Mouse (Mus musculus): ENCODE results near the gene Tmeff2. TPM values are rescaled to one million over a fixed set of nuclear protein-coding genes. Genes with fewer than 3 reads are reported as not detected.

Gene Tmeff2
- total RNA-seq, 2 experiments from 2014 or later: 60.2 to 64.4 TPM

DNA sequence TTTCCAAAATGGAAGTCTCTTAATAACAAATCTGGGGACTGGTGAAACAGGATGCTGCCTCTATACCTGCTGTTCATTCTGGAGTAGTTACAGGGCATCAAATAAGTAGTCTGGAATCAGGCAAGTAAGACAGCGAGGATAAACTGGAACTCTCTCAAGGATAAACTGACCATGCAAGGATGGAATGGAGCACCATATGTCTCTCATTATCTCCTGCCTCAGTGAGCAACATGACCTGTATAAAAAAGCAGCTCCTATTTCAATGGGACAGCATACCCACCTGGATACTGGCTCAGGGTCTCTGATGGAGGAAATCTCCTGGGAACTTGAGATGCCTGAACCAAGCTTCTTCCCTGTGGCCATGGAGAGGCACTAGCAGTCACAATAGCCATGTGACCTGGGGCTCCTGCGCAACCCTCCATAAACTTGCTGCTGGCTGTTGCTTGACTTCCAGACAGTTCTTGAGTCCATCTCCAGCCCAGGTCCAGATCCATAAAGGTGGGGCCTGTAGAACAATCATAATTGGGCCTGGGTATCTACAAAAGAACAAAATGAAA is 200.7 kb downstream of the Tmeff2 start:
- DNase-seq (ENCODE audit: extremely low spot score in 1 of 2, low spot score in 1 of 2): no peak

DNA sequence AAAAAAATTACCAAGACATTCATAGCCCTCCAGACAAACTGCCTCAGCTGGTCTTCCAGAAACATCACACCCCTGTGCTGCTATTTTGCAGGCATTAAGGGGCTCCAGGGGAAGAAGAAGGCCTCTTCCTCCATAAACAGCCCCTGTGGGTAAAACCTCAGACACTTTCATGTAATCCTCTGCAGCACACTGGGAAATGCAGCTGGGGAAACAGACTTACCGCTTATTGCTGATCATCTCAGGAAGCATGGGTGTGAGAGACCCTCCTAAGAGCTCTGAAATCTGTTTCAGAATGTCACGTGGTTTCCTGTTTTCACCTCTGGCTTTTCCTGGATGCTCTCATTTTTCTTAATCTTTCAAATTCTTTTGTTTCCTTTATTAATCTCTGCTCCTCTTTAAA is 204.3 kb downstream of the Tmeff2 start:
- no peak for DNase-seq (ENCODE audit: extremely low spot score in 1 of 2, low spot score in 1 of 2)

DNA sequence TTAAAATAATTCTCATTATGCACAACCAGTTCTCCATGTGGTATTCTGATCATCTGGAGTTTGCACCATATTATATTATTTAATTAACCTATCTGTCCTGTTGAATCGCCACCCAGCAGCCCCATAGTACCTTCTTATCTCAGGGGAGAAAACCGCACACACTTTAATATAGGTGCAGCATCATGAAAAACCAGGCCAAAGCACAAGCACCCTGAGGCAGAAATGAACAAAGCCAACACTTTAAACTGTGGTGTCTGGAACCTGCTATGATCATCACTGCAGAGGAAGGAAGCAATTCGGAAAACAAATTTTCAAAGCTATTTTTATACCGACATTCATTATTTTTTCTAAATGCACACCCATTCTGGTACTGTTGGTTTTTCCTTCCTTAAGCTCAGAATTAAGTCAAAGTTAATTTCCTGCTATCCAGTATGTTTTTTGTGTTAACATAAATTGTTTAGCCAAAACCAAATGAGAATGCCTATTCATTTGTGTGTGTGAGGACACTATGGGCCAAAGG is 206.0 kb downstream of the Tmeff2 start:
- DNase-seq (ENCODE audit: extremely low spot score in 1 of 2, low spot score in 1 of 2): no peak

DNA sequence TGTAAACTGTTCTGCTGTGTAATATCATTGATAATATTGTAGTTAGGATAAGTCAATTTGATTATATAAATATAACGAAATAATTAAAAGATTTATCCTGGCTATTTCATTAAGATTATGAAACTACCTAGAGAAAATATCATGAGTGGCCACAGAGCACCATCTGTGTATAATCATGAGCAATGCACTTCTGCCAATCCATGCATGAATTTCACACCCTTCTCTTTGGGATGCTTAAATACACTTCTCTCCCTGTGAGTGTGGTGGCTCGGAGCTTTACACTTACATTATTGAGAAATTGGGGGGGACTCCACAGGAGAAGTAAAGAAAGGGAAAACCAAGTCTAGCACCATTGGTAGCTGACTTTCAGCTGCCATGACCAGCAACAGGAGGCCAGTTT is 206.9 kb downstream of the Tmeff2 start:
- no peak for DNase-seq (ENCODE audit: extremely low spot score in 1 of 2, low spot score in 1 of 2)

DNA sequence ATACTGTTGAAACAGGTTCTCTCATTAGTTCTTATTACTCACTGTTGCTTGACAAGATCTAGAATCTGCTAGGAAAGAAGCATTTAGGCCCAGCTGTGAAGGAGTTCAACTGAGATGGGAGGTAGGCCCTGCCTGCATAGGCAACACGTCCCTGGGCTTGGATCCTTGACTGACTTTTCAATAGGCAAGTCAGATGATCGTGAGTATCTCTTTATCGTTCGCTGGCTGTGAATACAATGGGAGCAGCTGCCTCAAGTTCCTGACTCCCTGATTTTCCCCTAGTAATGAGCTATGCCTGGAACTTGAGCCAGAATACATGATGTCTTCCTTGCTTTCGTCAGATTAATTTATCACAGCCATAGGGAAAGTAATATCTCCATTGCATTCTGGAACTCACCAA is 214.3 kb downstream of the Tmeff2 start:
- DNase-seq (ENCODE audit: extremely low spot score in 1 of 2, low spot score in 1 of 2): no peak

DNA sequence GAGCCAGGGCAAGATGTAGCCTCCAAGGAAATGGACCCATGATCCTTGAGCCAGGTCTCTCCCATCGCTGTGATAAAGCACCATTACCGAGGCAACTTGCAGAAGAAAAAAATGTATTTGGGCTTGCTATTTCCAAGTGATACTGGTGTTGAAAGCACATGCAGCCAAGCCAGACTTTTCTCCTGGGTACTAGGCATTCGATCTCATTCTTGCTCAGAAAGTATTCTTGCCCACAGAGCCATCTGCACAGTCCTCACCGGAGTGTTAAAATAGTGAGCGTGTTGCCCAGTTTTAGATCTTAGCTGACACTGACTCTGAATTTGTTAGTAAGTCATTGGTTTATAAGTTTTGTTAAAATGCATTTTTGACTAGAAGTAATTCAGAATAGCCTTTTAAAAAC is 215.3 kb downstream of the Tmeff2 start:
- no peak for DNase-seq (ENCODE audit: extremely low spot score in 1 of 2, low spot score in 1 of 2)

DNA sequence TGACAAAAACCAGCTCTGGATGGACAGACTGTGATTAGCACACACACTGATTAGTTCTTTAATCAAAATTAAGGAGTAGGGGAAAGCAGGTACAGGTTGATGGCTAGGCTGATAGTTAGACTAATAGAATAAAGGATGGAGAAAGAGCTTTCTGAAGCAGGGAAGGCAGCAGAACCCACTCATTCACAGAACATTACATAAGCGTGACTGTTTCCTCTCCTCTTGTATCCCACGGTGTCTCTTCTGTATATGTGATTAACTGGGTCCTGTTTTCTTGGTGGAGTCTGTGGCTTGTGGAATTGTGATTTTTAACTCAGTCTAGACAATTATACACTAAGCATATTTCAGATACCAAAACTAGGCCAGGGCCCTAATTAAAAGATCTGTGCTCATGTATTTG is 217.4 kb downstream of the Tmeff2 start:
- no peak for DNase-seq (ENCODE audit: extremely low spot score in 1 of 2, low spot score in 1 of 2)

DNA sequence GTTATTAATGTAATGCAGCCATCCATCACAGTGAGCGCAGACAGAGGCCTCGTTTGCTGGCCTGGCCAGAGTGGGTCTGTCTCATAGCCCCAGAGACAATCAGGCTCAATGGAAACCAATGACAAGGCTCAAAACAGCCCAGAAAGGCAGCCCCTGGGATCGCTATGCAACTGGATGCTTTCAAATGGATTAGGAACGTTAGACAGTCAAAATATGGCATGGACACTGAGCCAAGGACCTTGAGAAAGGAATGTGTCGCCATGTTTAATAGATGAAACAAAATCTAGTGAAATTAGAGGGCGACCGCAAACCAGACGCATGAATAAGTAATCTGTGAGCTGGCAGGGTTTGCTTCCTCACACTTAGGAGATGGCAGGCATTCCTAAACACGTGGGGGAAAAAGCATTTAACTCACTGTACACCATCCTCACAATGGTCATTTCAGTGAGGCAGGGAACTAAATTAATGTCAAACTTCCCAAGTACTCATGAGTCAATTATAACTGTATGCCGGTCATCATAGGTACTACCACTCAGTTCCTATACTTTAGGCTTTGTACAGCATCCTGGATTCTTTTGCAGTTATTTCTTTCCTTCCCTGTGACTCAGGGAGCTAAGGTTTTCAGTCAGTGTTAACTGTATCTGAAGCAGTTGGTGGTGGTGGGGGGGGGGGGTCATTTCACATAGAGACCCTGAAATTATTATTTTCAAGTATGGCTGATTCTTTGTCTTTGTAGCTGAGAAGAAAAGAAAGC is 225.4 kb downstream of the Tmeff2 start:
- no peak for DNase-seq (ENCODE audit: extremely low spot score in 1 of 2, low spot score in 1 of 2)

DNA sequence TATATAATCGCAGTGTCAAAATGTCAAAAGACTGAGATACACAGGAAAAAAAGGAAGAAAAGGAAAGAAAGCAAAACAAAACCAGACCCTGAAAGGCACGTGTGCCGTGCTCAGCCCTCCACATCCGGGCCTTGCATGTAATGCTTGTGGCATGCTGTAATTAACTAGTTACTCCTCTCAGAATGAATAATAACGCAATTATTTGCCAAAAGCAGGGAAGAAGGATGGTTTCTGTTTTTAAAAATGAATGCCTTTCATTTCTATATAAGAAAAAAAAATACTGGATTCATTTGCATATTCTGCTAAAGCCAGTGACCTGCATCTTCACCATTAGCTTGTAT is 225.9 kb downstream of the Tmeff2 start:
- DNase-seq (ENCODE audit: extremely low spot score in 1 of 2, low spot score in 1 of 2): no peak

DNA sequence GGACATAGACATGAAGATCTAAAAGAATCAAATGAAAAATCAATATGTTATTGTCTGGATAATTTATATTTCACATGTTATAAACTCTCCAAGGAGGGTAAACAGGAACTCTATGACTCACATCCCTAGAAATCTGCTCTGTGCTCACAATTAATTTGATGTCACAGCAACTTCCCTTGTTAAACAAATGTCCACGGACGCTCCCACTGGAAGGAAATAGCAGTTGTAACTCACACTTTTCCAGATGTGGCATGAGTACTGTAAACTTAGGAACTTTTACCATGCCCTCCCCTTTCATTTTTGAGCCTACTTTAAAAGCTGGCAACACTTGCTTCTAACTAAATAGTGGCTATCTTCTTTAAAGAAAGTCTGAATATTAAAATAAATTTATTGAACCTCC is 236.3 kb downstream of the Tmeff2 start:
- DNase-seq (ENCODE audit: extremely low spot score in 1 of 2, low spot score in 1 of 2): no peak

DNA sequence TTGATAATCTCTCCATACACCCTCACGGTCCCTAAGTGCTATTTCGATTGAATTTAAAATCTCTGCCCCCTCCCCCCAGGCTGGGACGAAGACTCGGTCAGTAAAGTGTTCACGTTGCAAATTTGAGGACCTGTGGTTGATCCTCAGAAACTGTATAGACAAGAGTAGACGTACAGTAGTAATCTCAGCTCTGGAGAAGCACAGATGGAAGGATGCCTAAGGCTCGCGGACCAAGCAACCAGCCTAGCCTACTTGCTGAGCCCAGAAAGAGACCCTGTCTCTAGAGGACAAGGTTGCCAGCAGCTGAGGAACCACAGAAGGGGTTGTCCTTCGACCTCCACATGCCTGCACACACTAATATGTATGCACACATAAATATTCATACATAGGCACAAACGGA is 239.2 kb downstream of the Tmeff2 start:
- DNase-seq (ENCODE audit: extremely low spot score in 1 of 2, low spot score in 1 of 2): no peak

DNA sequence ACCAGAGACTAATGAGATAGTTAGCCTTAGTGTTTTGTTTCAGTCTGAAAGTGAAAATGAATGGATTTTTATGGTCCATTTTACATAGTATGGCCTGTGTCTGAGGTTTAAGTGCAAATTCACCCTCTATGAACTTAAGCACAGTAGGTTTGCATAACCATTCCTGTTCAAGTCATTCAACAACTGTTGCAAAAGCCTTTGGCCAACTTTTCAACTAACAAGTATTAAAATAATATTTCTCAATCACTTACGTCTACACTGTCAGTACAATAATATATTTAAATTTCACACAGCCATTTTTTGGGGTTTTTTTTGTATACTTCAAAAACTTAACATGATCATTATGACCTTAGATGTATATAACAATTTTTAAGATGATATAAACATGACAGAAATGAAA is 240.9 kb downstream of the Tmeff2 start:
- no peak for DNase-seq (ENCODE audit: extremely low spot score in 1 of 2, low spot score in 1 of 2)

DNA sequence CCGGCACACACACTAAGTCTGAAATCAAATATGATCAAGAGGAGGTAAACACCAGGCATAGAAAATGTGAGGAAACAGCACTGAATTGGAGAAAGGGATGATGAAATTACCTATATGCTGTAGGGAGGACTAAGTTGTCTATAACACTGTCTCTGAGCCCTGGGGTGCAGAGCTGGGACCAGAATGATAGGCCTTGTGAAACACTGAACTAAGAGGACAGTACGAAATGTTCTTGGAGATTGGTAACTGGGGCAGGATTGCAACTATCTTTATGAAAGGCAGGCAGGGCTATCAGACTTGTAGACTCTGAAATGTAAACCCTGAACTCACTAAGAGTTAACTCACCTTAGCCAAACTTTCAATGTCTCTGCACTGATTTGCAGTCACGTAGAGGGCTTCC is 242.3 kb downstream of the Tmeff2 start:
- no peak for DNase-seq (ENCODE audit: extremely low spot score in 1 of 2, low spot score in 1 of 2)

DNA sequence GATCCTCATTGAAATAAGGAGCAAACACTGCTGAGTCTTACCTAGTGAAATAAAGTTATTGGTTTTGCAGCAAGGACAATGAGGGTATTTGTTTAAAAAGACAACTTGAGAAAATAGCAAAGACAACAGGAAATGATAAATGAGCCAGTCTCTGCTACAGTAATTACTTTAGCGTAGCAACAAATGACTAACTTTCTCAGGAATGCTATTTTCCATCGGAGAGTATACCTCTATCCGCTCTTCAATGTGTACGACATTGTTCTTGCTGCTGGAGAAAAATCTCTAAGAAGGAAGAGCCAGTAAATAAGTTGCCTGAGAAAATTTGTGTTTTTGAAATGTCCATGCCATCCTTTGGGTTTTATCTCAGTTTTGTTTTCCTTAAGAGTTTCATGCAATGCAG is 245.2 kb downstream of the Tmeff2 start:
- no peak for DNase-seq (ENCODE audit: extremely low spot score in 1 of 2, low spot score in 1 of 2)

DNA sequence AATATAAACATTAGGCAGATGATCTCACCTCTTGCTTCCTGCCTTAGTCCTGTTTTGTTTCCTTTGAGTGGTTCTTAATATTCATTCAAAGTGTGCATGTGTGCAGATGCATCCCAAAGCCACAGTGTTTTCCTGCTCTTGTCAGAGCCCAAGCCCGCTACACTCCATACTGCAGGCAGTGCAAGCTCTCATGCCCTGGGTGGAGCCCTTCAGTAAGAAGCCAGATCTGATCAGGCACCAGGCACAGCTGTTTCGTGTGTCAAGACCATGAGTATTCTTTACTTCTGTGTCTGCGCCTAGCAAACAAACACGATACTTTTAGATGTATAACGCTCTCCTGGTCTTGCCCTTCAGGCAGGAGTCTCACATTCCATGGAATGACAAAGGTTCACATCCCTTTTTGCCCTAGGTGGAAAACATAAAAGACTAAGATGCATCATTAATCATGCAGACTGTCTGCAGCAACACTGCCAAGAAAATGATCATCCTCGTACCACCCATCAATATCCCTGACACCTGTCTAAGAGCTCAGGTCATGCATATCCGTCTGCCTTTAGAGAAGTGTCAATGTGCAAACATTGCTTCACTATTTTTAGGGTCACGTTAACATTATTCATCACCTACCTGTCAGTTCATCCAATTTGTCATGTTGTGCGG is 248.2 kb downstream of the Tmeff2 start:
- no peak for DNase-seq (ENCODE audit: extremely low spot score in 1 of 2, low spot score in 1 of 2)

DNA sequence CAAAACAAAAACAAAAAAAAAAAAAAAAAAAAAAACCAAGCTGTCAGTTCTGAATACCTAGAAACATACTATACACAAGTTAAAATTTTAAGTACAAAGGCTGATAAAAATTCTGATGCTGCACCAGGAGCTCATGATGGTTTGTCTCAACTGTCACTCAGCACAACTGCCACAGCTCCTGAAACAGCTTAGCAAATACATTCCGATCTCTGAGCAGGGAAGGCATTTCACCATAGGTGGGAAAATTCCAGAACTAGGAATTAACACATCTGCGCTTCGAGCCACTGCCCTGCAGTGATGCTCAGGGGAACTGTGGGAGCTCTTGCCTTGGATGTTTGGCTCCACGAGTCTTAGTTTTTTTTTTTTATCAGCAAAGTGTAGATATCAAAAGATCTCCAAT is 249.0 kb downstream of the Tmeff2 start:
- DNase-seq (ENCODE audit: extremely low spot score in 1 of 2, low spot score in 1 of 2): no peak

DNA sequence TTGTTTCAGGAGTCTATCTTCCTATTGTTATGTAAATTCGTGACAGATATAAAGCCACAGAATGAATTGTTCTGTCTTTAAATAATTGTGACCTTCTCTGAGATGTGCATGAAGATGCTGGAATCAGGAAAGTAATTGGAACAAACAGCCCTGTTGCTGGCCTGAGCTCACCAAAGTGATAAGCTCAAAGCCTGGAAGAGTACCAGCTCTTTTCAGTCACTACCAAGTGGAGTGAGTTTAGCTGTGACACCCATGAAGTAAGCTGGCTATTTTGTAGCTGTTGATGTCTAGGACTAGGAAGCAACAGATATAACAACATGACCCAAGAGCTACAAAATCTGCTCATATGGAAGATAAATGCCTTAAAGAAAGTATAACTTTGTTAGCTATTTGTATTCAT is 249.4 kb downstream of the Tmeff2 start:
- DNase-seq (ENCODE audit: extremely low spot score in 1 of 2, low spot score in 1 of 2): no peak

DNA sequence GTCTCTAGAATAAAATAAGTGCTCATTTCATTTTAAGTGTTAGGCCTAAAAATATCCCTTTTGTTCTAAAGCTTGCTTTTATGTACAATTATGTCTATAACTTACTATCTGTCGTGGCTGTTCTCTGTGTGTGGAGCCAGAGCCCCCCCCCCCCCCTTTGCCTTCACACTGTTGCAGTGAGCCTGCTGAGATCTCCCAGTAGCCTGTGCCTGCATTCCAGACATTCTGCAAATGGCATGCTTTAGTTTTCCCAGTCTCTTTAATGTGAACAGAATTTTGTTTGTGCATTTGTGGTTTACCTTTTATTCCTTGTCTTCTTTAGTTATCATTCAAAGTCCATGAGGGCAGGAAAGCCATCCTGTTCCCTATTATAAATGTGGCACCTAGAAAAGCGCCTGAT is 251.6 kb downstream of the Tmeff2 start:
- no peak for DNase-seq (ENCODE audit: extremely low spot score in 1 of 2, low spot score in 1 of 2)

DNA sequence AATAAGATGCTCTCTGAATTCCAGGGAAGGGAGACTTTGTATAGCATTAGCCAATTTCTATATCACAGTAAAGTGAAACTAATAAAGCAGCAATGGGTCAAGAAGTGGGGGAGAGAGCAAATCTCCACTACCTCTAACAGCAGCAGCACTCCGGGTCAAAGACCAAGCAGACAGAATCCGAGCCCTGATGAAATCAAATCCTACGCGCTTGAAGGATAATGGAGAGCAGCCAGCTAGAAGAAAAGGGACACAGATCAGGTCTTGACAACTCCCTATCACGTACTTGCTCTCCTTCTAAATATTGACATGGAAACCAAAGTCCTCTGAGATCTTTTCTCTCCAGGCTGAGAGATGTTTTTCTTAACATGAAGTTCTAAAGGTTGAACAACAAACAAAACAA is 252.4 kb downstream of the Tmeff2 start:
- no peak for DNase-seq (ENCODE audit: extremely low spot score in 1 of 2, low spot score in 1 of 2)

DNA sequence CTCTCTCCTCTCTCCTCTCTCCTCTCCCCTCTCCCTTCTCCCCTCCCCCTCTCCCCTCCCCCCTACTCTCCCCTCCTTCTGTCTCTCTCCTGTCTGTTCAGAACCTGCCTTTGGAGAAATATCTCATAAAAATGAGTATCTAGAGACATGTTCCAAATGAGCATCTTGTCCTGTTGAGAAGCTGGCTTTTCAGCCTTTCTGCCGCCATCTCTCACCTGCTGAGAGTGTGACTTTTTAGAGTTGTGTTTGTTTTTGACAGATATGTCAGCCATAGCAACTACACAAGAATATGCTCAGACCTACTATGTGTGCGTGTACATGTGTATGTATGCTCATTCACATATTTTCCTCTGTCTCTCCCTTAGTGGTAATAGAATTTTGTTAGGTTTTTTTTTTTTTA is 283.8 kb downstream of the Tmeff2 start:
- DNase-seq (ENCODE audit: extremely low spot score in 1 of 2, low spot score in 1 of 2): no peak

DNA sequence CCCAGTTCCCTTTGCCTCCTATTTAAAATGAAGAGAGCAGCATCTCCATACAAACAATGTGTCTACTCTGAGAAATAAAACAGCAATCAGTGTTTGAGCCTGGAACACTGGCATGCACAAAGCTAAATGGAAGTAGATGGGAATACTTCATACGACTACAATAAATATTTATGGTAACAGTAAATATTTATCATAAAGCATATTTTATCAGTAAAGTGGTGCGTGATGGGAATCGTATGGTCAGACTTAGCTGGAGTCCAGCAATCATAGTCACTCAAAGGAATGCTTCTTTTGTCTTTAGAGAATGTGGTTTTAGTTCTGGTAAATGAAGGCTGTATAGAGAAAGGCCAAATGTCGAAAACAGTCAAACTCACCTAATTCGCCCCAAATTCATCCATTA is 288.6 kb downstream of the Tmeff2 start:
- DNase-seq (ENCODE audit: extremely low spot score in 1 of 2, low spot score in 1 of 2): no peak

DNA sequence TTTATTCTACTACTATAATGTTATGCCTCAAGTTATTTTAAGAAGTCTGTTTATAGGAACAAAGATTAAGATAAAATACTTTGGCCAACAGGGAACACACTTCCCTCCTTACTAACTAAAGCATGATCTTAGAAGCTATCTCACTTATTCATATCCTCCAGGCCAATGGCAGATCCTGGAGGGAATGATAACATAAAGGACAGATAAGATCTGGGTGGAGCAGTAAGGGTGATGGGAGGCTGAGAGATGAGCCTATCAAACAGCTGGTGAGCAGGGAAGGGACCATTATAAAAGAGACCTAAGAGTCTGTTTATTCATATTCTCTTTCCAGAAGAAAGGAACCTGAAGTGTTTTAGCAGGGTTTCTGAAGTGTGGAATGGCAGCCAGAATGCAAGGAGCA is 290.8 kb downstream of the Tmeff2 start:
- DNase-seq (ENCODE audit: extremely low spot score in 1 of 2, low spot score in 1 of 2): no peak
